Mouse (Mus musculus) kidney, adult 8-10 months (tissue): ENCODE measurements around the gene Cradd.

Source experiments
- DNase-seq, 2 experiments: peaks; one replicate each; pipeline ENCODE4 v3.0.0; 2022

Cradd gene

GRCm38 (mm10) chr10:95234661-95235060, 89.3 kb downstream of the Cradd start:
- DNase-seq: no peak

DNA sequence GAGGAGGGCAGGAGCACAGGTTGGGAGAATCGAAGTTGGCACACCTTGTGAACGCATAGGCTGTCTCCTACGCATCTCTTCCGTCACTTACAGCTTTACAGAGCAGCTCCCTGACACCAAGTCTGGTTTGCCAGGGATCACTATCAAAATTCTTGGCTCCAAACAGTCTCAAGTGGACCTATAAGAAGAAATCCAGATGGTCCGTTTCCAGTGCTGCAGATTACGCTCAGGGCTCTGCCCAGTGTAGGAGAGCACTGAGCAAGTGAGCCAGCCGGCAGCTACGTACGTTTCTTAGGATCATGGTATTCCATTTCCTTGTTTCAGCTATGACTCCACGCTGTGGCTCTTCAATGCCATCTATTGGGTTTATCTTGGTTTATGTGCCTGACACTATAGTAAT, 90.9 kb downstream of the Cradd start:
- DNase-seq: no peak

DNA sequence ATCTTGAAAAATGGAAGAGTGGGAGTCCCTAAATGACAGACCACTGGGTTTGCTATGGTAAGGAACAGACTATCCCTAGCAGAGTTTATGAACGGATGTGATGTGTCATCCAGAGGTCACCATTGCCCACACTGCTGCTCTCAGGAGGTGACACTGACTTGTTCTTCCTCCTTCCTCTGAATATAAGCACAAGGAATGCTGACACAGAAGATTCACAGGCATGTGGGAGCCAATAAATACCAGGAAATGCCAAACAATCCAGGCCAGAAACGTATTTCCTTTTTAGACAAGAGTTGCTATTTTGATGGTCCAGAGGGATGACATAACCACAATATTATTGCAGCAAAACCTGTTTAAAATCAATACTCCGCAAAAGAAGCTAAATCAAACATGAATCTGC, 91.4 kb downstream of the Cradd start:
- DNase-seq: peak; percentile 40 to 72

- DNase-seq: no peak
Measured at GRCm38 (mm10) chr10:95228192-95228591, 95.7 kb downstream of the Cradd start.

DNA sequence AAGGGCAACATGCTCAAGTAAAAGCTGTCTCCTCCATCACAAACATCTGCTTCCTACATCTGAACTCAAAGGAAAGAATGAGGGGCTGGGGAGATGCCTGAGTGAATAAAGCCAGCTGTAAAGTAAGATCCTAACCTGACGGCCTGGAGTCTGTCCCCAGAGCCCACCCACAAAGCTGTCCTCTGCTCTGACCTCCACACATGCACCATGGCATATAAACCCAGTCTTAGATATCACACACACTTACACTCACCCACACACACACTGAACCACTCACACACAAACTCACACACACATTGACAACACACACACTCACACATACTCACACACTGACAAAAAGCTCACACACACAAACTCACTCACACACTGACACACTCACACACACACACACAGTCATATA, 96.3 kb downstream of the Cradd start:
- DNase-seq: no peak

- no peak for DNase-seq
Measured at GRCm38 (mm10) chr10:95226772-95227171, 97.2 kb downstream of the Cradd start.

DNA sequence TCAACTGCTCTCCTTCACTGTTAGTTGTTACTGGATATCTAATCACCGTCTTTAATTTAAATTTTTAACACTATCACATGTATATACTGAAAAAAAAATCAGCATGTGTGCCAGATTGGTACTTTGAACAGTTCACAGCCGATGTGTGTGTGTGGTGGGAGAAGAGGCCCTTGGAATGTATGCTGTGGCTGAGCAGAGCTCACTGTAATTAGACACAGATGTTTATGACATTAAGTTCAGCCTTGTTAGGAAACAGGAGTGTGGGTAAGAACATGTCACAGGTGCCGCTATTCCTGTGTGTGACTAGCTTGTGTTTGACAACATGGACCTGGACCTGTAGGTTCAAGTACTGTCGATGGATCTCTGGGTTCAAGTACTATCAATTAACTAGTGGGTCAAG, 98.9 kb downstream of the Cradd start:
- no peak for DNase-seq

DNA sequence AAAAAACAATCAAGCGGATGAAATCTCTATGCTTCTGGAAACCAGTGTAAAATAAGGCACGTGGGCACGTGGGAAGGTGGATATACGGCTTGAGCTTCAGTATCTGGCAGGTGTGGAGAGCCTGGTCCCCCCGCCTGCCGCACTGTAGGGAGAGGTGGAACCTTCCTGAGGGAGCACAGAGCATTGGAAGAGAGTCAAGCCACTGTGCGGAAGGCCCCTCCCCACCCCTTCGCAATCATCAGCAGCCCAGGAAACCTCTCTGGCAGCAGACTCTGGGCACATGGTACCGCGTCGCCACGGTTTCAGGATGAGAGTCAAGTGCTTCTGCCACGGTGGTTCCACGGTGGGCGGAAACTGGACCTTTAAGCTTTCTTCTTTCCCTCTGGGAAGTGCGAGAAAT, 100.7 kb downstream of the Cradd start:
- no peak for DNase-seq

GRCm38 (mm10) chr10:95221914-95222313, 102.0 kb downstream of the Cradd start:
- no peak for DNase-seq

- no peak for DNase-seq
Measured at GRCm38 (mm10) chr10:95220536-95220935, 103.4 kb downstream of the Cradd start.

DNA sequence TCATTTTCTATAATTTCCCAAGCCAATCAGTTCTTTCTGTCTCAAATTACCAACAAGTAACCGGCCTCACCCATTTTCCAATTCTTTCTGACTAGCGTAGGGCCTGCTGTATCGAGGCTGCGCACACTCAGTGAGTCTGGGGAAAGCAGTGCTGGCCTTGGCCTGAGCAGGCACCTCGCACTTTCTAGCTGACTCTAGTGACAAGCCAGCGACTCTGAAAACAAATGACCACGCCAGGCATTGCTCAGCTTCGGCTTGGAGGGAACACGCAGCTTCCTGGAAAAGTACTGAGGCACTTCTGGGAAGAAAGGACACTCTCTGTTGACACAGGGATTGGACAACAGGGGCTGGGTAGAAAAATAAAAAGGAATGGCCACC, 105.3 kb downstream of the Cradd start:
- DNase-seq: no peak

GRCm38 (mm10) chr10:95217956-95218682, 105.8 kb downstream of the Cradd start:
- peak in 1 of 2 experiments; percentile 29 for DNase-seq

DNA sequence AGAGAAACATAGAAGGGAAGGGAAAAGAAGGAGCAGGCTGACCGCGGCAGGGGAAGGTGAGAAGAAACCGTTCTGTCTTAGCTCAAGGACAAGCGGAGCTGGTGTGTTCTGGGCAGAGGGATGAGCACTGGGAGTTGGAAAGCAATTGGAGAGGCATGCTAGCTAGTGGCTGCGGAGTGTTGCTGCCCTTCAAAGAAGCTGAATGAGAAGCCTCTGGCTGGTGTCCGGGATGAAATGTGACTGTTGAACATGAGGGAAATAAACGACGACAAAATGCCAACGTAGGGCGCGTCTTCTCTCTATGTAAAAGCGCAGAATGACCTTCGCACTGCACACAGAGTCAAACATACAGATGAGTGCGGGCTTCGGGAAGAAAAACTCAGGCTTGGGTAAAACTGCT, 108.6 kb downstream of the Cradd start:
- DNase-seq: no peak

- no peak for DNase-seq
Measured at GRCm38 (mm10) chr10:95213820-95214219, 110.1 kb downstream of the Cradd start.

GRCm38 (mm10) chr10:95213311-95213710, 110.6 kb downstream of the Cradd start:
- DNase-seq: no peak

GRCm38 (mm10) chr10:95211660-95212059, 112.3 kb downstream of the Cradd start:
- no peak for DNase-seq

DNA sequence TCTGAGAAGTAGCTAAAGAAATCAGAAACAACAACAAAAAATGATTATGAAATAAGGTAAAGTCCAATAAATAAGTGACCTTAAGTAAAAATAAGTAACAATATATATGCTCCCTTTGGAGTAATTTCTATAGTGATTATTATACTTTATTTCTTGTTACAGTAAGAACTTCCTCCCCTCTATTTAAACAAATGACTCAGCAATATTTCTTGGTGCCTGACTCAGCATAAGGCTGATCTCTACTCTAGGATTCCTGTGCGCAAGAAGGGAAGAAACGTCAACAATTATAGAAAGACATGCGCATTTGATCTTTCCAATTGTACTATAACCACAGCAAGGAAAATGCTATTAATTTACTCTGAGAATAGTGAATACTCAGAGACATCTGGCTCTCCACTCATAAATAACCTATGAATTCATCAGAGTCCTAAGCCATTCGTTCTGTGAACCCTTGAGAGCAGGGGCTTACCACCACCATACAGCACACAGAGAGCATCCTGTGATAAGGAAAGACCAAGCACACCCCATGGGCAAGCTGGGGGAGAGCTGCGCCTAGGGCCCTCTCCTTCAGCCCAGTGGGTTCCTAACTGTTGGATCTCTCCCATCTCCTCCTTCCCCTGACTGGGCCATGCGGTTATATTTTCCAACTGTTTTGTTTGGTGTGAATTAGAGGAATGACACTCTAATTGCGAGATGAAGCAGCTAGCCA, 113.1 kb downstream of the Cradd start:
- DNase-seq: no peak

DNA sequence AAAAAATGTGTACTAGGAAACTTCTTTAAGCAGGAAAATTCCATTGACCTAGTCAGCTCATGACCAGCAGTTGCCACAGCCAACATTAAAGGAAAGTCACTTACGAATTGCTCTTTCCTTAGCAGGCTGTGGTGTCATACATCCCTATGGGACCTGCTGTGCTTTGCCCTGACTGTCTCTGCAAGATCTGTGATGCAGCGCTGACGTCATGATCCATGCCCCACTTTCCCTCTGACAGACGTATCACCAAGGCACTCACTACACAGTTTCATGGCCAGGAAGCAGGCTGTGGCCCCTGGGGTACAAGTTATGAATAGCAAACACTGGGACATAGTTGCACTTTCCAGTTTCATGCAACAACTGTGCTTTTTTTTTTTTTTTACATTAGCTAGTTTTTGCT, 113.8 kb downstream of the Cradd start:
- no peak for DNase-seq

DNA sequence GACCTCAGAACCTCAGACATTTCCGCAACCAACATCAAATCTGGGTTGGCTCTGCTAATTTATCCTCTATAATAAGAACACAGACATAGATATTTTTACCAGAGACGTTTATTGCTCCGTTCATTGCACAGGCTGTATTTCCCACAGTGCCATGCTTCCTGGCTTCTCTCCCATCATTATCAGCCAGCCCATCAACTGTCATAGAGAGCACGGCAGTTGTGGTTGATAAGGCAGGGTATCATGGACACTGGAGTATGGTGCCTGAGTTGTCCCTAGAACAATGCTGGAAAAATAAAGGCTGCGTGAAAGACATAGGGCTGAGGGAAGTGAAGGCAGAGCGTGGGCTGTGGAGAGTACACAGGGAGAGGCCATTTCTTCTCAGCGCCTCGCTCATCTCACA, 116.5 kb downstream of the Cradd start:
- DNase-seq: no peak

- DNase-seq: no peak
Measured at GRCm38 (mm10) chr10:95201514-95201913, 122.4 kb downstream of the Cradd start.

- no peak for DNase-seq
Measured at GRCm38 (mm10) chr10:95200323-95200722, 123.6 kb downstream of the Cradd start.

DNA sequence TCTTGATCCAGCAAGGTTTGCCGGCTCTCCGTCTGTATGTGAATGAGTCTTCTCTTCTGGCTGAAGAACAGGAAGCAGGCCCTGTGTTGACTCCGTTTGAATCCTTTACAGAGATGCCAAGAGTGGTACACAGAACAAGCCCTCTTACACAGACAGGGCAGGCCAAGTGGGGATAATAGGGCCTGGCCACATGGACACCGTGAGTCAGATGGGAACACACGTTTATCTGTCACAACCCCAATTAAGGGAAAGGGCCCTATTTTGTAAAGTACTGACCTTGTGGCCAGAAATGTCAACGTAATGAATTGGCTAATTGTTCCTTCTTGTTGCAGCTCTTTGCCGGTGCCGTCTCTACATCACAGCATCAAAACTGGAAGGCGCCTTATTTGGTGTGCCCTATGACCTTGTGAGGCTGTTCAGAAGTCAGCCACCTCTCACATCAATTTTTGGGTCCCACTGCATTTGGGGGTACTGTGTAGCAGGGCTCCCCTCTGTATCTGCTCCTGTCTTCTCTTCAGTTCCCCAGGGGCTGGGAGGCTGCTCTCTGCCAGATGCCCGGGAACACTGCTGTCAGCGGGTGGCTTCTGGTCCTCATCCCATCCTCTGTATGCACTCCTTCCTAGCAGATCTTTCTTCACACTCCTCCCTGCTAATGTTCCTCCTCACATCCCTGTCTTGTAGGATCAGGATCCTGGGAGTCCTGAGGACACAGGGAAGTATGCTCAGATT, 124.2 kb downstream of the Cradd start:
- DNase-seq: no peak

DNA sequence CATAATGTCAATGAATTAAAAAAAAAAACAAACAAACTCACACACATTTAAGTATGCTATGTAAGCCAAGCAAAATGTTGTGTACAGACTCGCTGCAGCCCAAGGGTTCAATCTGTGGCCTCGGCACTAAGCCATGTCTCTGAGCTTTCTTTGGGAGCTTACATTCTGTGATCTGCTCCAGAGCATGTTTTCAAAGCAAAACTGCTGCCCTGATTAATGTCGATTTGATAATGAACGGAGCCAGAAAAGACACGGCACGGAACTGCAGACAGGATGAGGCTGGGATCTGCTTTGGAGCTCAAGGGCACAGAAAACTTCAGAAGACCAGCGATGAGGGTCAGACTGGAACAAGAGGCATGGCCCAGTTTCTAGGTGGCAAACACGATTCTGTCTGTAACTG, 126.6 kb downstream of the Cradd start:
- DNase-seq: no peak

GRCm38 (mm10) chr10:95195719-95196118, 128.2 kb downstream of the Cradd start:
- DNase-seq: no peak
